Mouse (Mus musculus) C2C12 (cell line): ENCODE results near the gene Abhd6.

Experiments used
- CTCF ChIP-seq: IDR thresholded peaks from one replicate; pipeline ENCODE4 v1.5.1; 2011; ENCODE audit not compliant: control insufficient read depth, insufficient read depth, insufficient read length
- MAX ChIP-seq: IDR thresholded peaks from one replicate; pipeline ENCODE4 v1.6.1; 2011; ENCODE audit warnings: mild to moderate bottlenecking, control low read depth
- MYOG ChIP-seq: IDR thresholded peaks from one replicate; pipeline ENCODE4 v1.6.1; 2011; ENCODE audit not compliant: control insufficient read depth, insufficient read length; ENCODE audit errors: extremely low read depth
- USF1 ChIP-seq: IDR thresholded peaks from one replicate; pipeline ENCODE4 v1.6.1; 2011; ENCODE audit warnings: low read depth, mild to moderate bottlenecking, control low read depth, moderate library complexity

GRCm38 (mm10) chr14:8003093-8003670 lies 480 bp downstream of the Abhd6 start:
- TF ChIP-seq CTCF (no peak), MAX (no peak), USF1 (no peak), MYOG (no peak)
